Mouse (Mus musculus) liver, adult 2 months (tissue): ENCODE measurements around the gene Dlg1. TPM values are rescaled to one million over a fixed set of nuclear protein-coding genes. Genes with fewer than 3 reads are reported as not detected.

Experiments used
- DNase-seq: peaks from one replicate; pipeline ENCODE4 v3.0.0-alpha.2; 2011; ENCODE audit warnings: low read depth, low spot score; ENCODE audit errors: extremely low read depth
- H3K27ac ChIP-seq: fragments of 200-500 bp; replicated peaks from 2 replicates; pipeline ENCODE4 v1.5.1; 2012; ENCODE audit warnings: low read depth, mild to moderate bottlenecking, control low read depth, inconsistent platforms, low read length; ENCODE audit not compliant: insufficient read depth
- H3K27me3 ChIP-seq: fragments of 200-500 bp; 2 replicates; pipeline ENCODE4 v1.6.1; 2012; ENCODE audit warnings: mild to moderate bottlenecking, moderate library complexity, low read length, inconsistent platforms; ENCODE audit not compliant: control insufficient read depth, insufficient read depth
- H3K36me3 ChIP-seq: fragments of 200-500 bp; 2 replicates; pipeline ENCODE4 v1.6.1; 2012; ENCODE audit warnings: low read length, inconsistent platforms; ENCODE audit not compliant: control insufficient read depth, insufficient read depth
- H3K4me1 ChIP-seq: fragments of 200-500 bp; 2 replicates; pipeline ENCODE4 v1.6.1; 2011; ENCODE audit warnings: low read length; ENCODE audit not compliant: control insufficient read depth, insufficient read depth
- H3K4me3 ChIP-seq: fragments of 200-500 bp; 2 replicates; pipeline ENCODE4 v1.5.1; 2011; ENCODE audit warnings: low read depth, mild to moderate bottlenecking, control low read depth, low read length, moderate library complexity; ENCODE audit not compliant: insufficient read depth
- H3K79me2 ChIP-seq: fragments of 200-500 bp; 2 replicates; pipeline ENCODE4 v1.6.1; 2012; ENCODE audit warnings: inconsistent platforms, mild to moderate bottlenecking, low read length, moderate library complexity; ENCODE audit not compliant: control insufficient read depth, insufficient read depth
- H3K9ac ChIP-seq: fragments of 200-500 bp; 2 replicates; pipeline ENCODE4 v1.6.1; 2012; ENCODE audit warnings: low read depth, mild to moderate bottlenecking, control low read depth, inconsistent platforms, low read length
- CTCF ChIP-seq: fragments of 200-500 bp; IDR thresholded peaks from 2 replicates; pipeline ENCODE4 v1.5.1; 2011; ENCODE audit warnings: low read depth, low read length, control low read depth
- POLR2A ChIP-seq: fragments of 200-500 bp; IDR thresholded peaks from 2 replicates; pipeline ENCODE4 v1.6.1; 2011; ENCODE audit warnings: low read length, control low read depth; ENCODE audit not compliant: insufficient read depth; ENCODE audit errors: extremely low read depth
- WGBS: fragments of 180-500 bp; shearing (Covaris S2); methylation state at CpG from one replicate; pipeline ENCODE4 v1.1.7; 2018; 5-methylcytosine and 5-hydroxymethylcytosine counted together
- polyA plus RNA-seq: library from polyadenylated mRNA; depleted of rRNA; stranded (reverse); fragments of >200 nt; gene quantifications from 2 replicates; pipeline ENCODE4 v1.2.3, GENCODE M21; 2012
- total RNA-seq: library from RNA; depleted of rRNA; stranded (reverse); fragments of >200 nt; gene quantifications from 2 replicates; pipeline ENCODE4 v1.2.3, GENCODE M21; 2014

Gene Dlg1
- total and polyA plus RNA-seq, 2 experiments = 10.8 to 42.7 TPM

DNA sequence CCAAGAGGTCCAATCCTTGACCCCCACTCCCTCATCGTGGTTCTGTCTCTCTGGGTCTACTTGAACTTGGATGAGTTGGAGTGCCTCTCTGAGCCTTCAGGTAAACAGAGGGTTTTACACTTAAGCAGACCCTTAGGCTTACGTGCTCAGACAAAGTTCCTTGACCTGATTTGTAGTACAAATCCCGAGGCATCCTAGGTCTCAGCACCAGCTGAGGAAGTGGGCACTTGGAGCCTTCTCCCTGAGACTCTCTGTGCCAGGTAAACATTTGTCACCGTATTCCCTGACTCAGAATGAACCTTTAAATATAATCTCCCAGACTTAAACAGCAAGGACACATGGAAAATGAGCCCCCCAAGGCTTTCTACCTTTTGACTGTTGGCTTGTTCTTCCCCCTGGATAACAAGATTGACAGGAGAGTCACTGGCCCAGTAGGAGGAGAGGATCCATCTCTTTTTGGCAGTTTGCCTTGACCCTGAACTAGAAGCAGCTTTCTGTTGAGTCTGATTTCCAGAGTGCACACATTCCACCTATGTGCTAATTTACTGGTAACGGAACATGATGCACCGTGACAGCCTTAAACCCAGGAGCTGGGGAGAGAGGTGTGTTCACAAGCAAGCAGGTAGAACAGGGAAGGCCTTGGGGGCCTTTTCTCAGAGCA is 43.4 kb upstream of the Dlg1 start:
- TF ChIP-seq CTCF = no peak
- TF ChIP-seq POLR2A = no peak
- no peak overlapping the region for H3K4me3 ChIP-seq
- no peaks in the 10 kb centered on the region for H3K79me2 ChIP-seq
- no peak overlapping the region for H3K27ac ChIP-seq
- no peak overlapping the region for H3K9ac ChIP-seq
- DNase-seq = peak; percentile 31
- no peaks in the 10 kb centered on the region for H3K36me3 ChIP-seq
- H3K4me1 ChIP-seq = no peaks in the 10 kb centered on the region
- 53% methylated on average over 6 of the region's 6 CpGs for WGBS
- H3K27me3 ChIP-seq = no peaks in the 10 kb centered on the region

DNA sequence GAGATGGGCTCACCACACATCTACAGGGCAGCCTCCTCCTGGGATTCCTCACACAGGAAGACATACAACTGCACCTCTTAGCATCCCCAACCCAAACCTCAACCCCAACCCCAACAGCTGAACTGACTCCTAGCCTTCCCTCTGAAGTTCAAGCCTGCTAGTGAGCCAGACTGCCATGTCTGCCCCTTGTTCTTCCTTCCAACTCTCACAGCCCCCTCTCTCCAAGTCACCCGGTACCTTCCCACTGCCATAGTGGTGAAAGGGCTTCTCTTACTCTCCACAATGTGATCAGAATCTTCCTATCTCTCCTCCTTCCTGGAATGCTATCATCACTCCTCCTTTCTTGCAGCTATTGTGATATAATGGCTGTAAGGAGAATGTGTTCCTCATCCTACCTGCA is 40.9 kb upstream of the Dlg1 start:
- H3K4me1 ChIP-seq = no peaks in the 10 kb centered on the region

DNA sequence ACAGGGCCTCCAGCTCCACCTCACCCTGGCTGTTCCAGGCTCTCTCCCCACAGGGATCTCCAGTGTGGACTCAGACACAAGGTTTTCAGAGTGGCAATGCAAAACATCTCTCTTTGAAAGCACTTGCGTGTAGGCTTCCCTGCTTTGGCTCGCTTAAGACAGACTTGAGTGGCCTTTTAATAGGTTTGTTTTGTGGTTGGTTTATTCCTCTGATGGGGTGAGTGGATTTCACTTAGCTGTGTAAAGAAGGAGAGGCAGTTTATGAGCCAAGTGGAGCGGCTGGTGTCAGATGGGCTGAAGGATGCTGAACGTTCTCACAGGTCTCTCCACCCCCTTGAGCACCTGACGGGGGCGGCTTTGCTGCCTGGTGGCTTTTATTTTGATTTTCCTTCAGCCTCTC is 40.1 kb upstream of the Dlg1 start:
- Histone ChIP-seq H3K9ac (no peak overlapping the region), H3K36me3 (no peaks in the 10 kb centered on the region), H3K27ac (no peak overlapping the region), H3K4me3 (no peak overlapping the region), H3K27me3 (no peaks in the 10 kb centered on the region), H3K4me1 (no peaks in the 10 kb centered on the region), H3K79me2 (no peaks in the 10 kb centered on the region)
- 93% methylated on average over 6 of the region's 6 CpGs for WGBS
- DNase-seq = no peak
- no peak for TF ChIP-seq POLR2A
- TF ChIP-seq CTCF = no peak

More for the DNA sequence above, 40.9 kb upstream of the Dlg1 start:
- no peak overlapping the region for H3K9ac ChIP-seq
- H3K79me2 ChIP-seq = no peaks in the 10 kb centered on the region
- H3K27ac ChIP-seq = no peak overlapping the region
- WGBS = 96% methylated on average over 1 of the region's 1 CpGs
- H3K36me3 ChIP-seq = no peaks in the 10 kb centered on the region
- H3K27me3 ChIP-seq = no peaks in the 10 kb centered on the region
- DNase-seq = no peak
- TF ChIP-seq CTCF (no peak), POLR2A (no peak)
- no peak overlapping the region for H3K4me3 ChIP-seq

GRCm38 (mm10) chr16:31624749-31625148 is 38.5 kb upstream of the Dlg1 start:
- WGBS = 84% methylated on average over 1 of the region's 1 CpGs
- TF ChIP-seq POLR2A = no peak
- TF ChIP-seq CTCF = no peak
- H3K27me3 ChIP-seq = no peaks in the 10 kb centered on the region
- no peak overlapping the region for H3K4me3 ChIP-seq
- no peaks in the 10 kb centered on the region for H3K4me1 ChIP-seq
- no peak overlapping the region for H3K27ac ChIP-seq
- DNase-seq = no peak
- H3K9ac ChIP-seq = no peak overlapping the region
- H3K79me2 ChIP-seq = no peaks in the 10 kb centered on the region
- H3K36me3 ChIP-seq = no peaks in the 10 kb centered on the region

DNA sequence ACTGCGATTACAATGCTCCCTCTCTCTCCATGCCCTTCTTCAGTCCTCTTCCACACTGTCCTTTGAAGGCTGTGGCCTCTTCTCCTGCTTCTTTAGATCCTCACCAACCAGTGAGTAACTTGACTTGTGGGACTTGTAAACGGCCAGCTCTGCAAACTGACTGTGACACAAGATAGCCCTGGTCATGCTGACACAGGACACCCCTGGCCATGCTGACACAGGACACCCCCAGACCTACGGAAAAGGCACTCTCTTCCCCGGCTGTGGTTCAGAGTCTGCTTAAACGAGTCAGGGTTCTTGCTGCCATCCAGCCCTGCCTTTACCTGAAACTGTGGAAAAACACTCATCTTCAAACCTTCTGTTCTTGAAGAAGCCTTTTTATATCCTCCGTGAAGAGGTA is 36.9 kb upstream of the Dlg1 start:
- no peak for DNase-seq
- 79% methylated on average over 6 of the region's 6 CpGs for WGBS
- TF ChIP-seq POLR2A (no peak), CTCF (no peak)
- no peaks in the 10 kb centered on the region for H3K79me2 ChIP-seq
- no peaks in the 10 kb centered on the region for H3K27me3 ChIP-seq
- H3K4me3 ChIP-seq = no peak overlapping the region
- H3K4me1 ChIP-seq = no peaks in the 10 kb centered on the region
- H3K27ac ChIP-seq = no peak overlapping the region
- no peak overlapping the region for H3K9ac ChIP-seq
- H3K36me3 ChIP-seq = no peaks in the 10 kb centered on the region

GRCm38 (mm10) chr16:31630381-31630780 is 32.9 kb upstream of the Dlg1 start:
- 94% methylated on average over 4 of the region's 4 CpGs for WGBS
- no peak overlapping the region for H3K9ac ChIP-seq
- no peak overlapping the region for H3K27ac ChIP-seq
- H3K4me1 ChIP-seq = no peaks in the 10 kb centered on the region
- no peak for DNase-seq
- no peaks in the 10 kb centered on the region for H3K36me3 ChIP-seq
- TF ChIP-seq POLR2A (no peak), CTCF (no peak)
- H3K27me3 ChIP-seq = no peaks in the 10 kb centered on the region
- no peaks in the 10 kb centered on the region for H3K79me2 ChIP-seq
- H3K4me3 ChIP-seq = no peak overlapping the region
